Mouse (Mus musculus) hindbrain, embryonic 11.5 days (tissue): Measurements from ENCODE around the gene Fnbp1. TPM values are rescaled to one million over a fixed set of nuclear protein-coding genes. Genes with fewer than 3 reads are reported as not detected.
A peak's percentile ranks its signal among the peaks of the same experiment; 100 is the strongest.

ENCODE experiments used
- ATAC-seq: fragments of 200-750 bp; cut with Nextera tagmentation; 2 replicates; pipeline ENCODE4 v1.8.0; 2017; ENCODE audit warnings: mild to moderate bottlenecking, moderate TSS enrichment, moderate library complexity; ENCODE audit not compliant: low FRiP score
- DNase-seq: peaks from one replicate; pipeline ENCODE4 v3.0.0-alpha.2; 2015; ENCODE audit warnings: low spot score
- H3K27ac ChIP-seq: fragments of 300-500 bp; sonication (generic); 2 replicates; pipeline ENCODE4 v1.5.1; 2014; ENCODE audit warnings: mild to moderate bottlenecking, low read depth, low read length
- H3K27me3 ChIP-seq: fragments of 300-500 bp; sonication (generic); 2 replicates; pipeline ENCODE4 v1.6.1; 2014; ENCODE audit warnings: mild to moderate bottlenecking, low read length, moderate library complexity, mixed read lengths; ENCODE audit not compliant: control insufficient read depth, insufficient read depth
- H3K36me3 ChIP-seq: fragments of 300-500 bp; sonication (generic); 2 replicates; pipeline ENCODE4 v1.6.1; 2014; ENCODE audit warnings: mild to moderate bottlenecking, low read length, moderate library complexity, mixed read lengths; ENCODE audit not compliant: control insufficient read depth, insufficient read depth
- H3K4me1 ChIP-seq: fragments of 300-500 bp; sonication (generic); replicated peaks from 2 replicates; pipeline ENCODE4 v1.6.1; 2014; ENCODE audit warnings: low read length, mixed read lengths; ENCODE audit not compliant: control insufficient read depth, insufficient read depth
- H3K4me2 ChIP-seq: fragments of 300-500 bp; sonication (generic); replicated peaks from 2 replicates; pipeline ENCODE4 v1.6.1; 2014; ENCODE audit warnings: mild to moderate bottlenecking, low read depth, low read length
- H3K4me3 ChIP-seq: fragments of 300-500 bp; sonication (generic); 2 replicates; pipeline ENCODE4 v1.5.1; 2014; ENCODE audit warnings: low read depth, low read length
- H3K9ac ChIP-seq: fragments of 300-500 bp; sonication (generic); 2 replicates; pipeline ENCODE4 v1.6.1; 2014; ENCODE audit warnings: low read depth, low read length
- H3K9me3 ChIP-seq: fragments of 300-500 bp; sonication (generic); 2 replicates; pipeline ENCODE4 v1.6.1; 2016; ENCODE audit warnings: low read length; ENCODE audit not compliant: control insufficient read depth
- WGBS: fragments of 180-500 bp; shearing (Covaris S2); extraction: QIAGEN DNeasy Blood & Tissue Kit; methylation state at CpG from one replicate; pipeline ENCODE4 v1.1.7; 2014; 5-methylcytosine and 5-hydroxymethylcytosine counted together
- polyA plus RNA-seq: library from polyadenylated mRNA; unstranded; fragments of >200 nt; fragmentation: Nextera tagmentation; extraction: Ambion mirVana; gene quantifications from 2 replicates; pipeline ENCODE4 v1.2.1, GENCODE M21; 2014

The Fnbp1 gene
- polyA plus RNA-seq, 1 experiment from 2014 or later = 14.4 TPM

GRCm38 (mm10) chr2:31067059-31067595 is 74.7 kb downstream of the Fnbp1 start:
- H3K27ac ChIP-seq = peak overlapping the region; percentile 69; the same call in 1 of the 2 replicates
- ATAC-seq = no peak
- H3K4me3 ChIP-seq = no peak overlapping the region
- no peak overlapping the region for H3K4me2 ChIP-seq
- peaks cover 3% of the 10 kb centered on the region; the same call in 1 of the 2 replicates for H3K4me1 ChIP-seq
- no peaks in the 10 kb centered on the region for H3K36me3 ChIP-seq
- H3K27me3 ChIP-seq = 0 out of 2 replicates have a peak, but pooled peaks cover 2% of the 10 kb centered on the region
- no peak for DNase-seq
- no peak overlapping the region for H3K9ac ChIP-seq
- no peaks in the 10 kb centered on the region for H3K9me3 ChIP-seq
- 83% methylated on average over 13 of the region's 13 CpGs for WGBS

- Histone ChIP-seq H3K36me3 (no peaks in the 10 kb centered on the region), H3K4me1 (peaks cover 3% of the 10 kb centered on the region; the same call in 1 of the 2 replicates), H3K4me3 (no peak overlapping the region), H3K27ac (no peak overlapping the region; the same call in 1 of the 2 replicates), H3K9me3 (no peaks in the 10 kb centered on the region), H3K9ac (no peak overlapping the region), H3K27me3 (0 out of 2 replicates have a peak, but pooled peaks cover 2% of the 10 kb centered on the region), H3K4me2 (no peak overlapping the region)
- ATAC-seq = no peak
- no peak for DNase-seq
- WGBS = 82% methylated on average over 11 of the region's 11 CpGs
Measured at GRCm38 (mm10) chr2:31066019-31066789, 75.6 kb downstream of the Fnbp1 start.

- no peak overlapping the region for H3K9ac ChIP-seq
- no peak overlapping the region for H3K27ac ChIP-seq
- ATAC-seq = no peak
- no peak overlapping the region for H3K4me2 ChIP-seq
- no peak for DNase-seq
- H3K27me3 ChIP-seq = 0 out of 2 replicates have a peak, but pooled peaks cover 2% of the 10 kb centered on the region
- peaks cover 3% of the 10 kb centered on the region; the same call in 1 of the 2 replicates for H3K4me1 ChIP-seq
- no peaks in the 10 kb centered on the region for H3K36me3 ChIP-seq
- no peaks in the 10 kb centered on the region for H3K9me3 ChIP-seq
- no peak overlapping the region for H3K4me3 ChIP-seq
- WGBS = 92% methylated on average over 10 of the region's 10 CpGs
Measured at GRCm38 (mm10) chr2:31061868-31062628, 79.8 kb downstream of the Fnbp1 start.

- Histone ChIP-seq H3K9ac (no peak overlapping the region), H3K27ac (no peak overlapping the region), H3K4me1 (no peaks in the 10 kb centered on the region), H3K4me3 (no peak overlapping the region), H3K9me3 (no peaks in the 10 kb centered on the region), H3K27me3 (0 out of 2 replicates have a peak, but pooled peaks cover 2% of the 10 kb centered on the region), H3K4me2 (no peak overlapping the region), H3K36me3 (no peaks in the 10 kb centered on the region)
- no peak for DNase-seq
- WGBS = 86% methylated on average over 28 of the region's 28 CpGs
- no peak for ATAC-seq
Measured at GRCm38 (mm10) chr2:31060787-31061730, 80.7 kb downstream of the Fnbp1 start.

- Histone ChIP-seq H3K9me3 (no peaks in the 10 kb centered on the region), H3K27me3 (0 out of 2 replicates have a peak, but pooled peaks cover 2% of the 10 kb centered on the region), H3K4me2 (no peak overlapping the region), H3K36me3 (no peaks in the 10 kb centered on the region), H3K27ac (no peak overlapping the region), H3K9ac (no peak overlapping the region), H3K4me1 (no peaks in the 10 kb centered on the region), H3K4me3 (no peak overlapping the region)
- ATAC-seq (no peak), DNase-seq (no peak)
- 97% methylated on average over 1 of the region's 1 CpGs for WGBS
Measured at GRCm38 (mm10) chr2:31060271-31060670, 81.5 kb downstream of the Fnbp1 start.

GRCm38 (mm10) chr2:31058443-31058842 is 83.4 kb downstream of the Fnbp1 start:
- DNase-seq (no peak), ATAC-seq (no peak)
- no peaks in the 10 kb centered on the region for H3K4me1 ChIP-seq
- no peak overlapping the region for H3K9ac ChIP-seq
- no peaks in the 10 kb centered on the region for H3K27me3 ChIP-seq
- WGBS = 87% methylated on average over 4 of the region's 4 CpGs
- no peak overlapping the region for H3K4me2 ChIP-seq
- H3K36me3 ChIP-seq = no peaks in the 10 kb centered on the region; the same call in 1 of the 2 replicates
- no peaks in the 10 kb centered on the region for H3K9me3 ChIP-seq
- H3K27ac ChIP-seq = no peak overlapping the region
- H3K4me3 ChIP-seq = no peak overlapping the region

GRCm38 (mm10) chr2:31057549-31058177 is 84.1 kb downstream of the Fnbp1 start:
- Histone ChIP-seq H3K27ac (no peak overlapping the region), H3K4me2 (no peak overlapping the region), H3K4me1 (no peaks in the 10 kb centered on the region), H3K9me3 (no peaks in the 10 kb centered on the region), H3K4me3 (no peak overlapping the region), H3K9ac (no peak overlapping the region), H3K36me3 (no peaks in the 10 kb centered on the region; the same call in 1 of the 2 replicates), H3K27me3 (no peaks in the 10 kb centered on the region)
- DNase-seq = no peak
- WGBS = 72% methylated on average over 6 of the region's 6 CpGs
- ATAC-seq = no peak
